Mouse (Mus musculus) MEL (cell line): ENCODE measurements around the gene Prim1. TPM values are rescaled to one million over a fixed set of nuclear protein-coding genes. Genes with fewer than 3 reads are reported as not detected.
A peak's percentile ranks its signal among the peaks of the same experiment; 100 is the strongest.

Experiments
- DNase-seq: peaks from one replicate; pipeline ENCODE4 v3.0.0; 2011; ENCODE audit warnings: low read depth, low spot score
- H3K27ac ChIP-seq: 2 replicates; pipeline ENCODE4 v1.5.1; 2012; ENCODE audit warnings: low read depth, mild to moderate bottlenecking, control low read depth, low read length, moderate library complexity; ENCODE audit not compliant: control insufficient read depth
- H3K27me3 ChIP-seq, 2 experiments: fragments of 150-350 bp in 1 of 2; sonication (generic) in 1 of 2; 2 replicates each; pipeline ENCODE4 v1.6.1; 2012; ENCODE audit warnings: low read length in 2 of 2, mild to moderate bottlenecking in 2 of 2, improper control_type of control experiment in 1 of 2, moderate library complexity in 1 of 2; ENCODE audit not compliant: insufficient read depth in 2 of 2, control insufficient read depth in 1 of 2
- H3K36me3 ChIP-seq, 2 experiments: 2 replicates each; pipeline ENCODE4 v1.6.1; 2012 to 2014; ENCODE audit warnings: low read length in 2 of 2, improper control_type of control experiment in 1 of 2, inconsistent platforms in 1 of 2, mild to moderate bottlenecking in 1 of 2; ENCODE audit not compliant: insufficient read depth in 2 of 2, control insufficient read depth in 1 of 2
- H3K4me1 ChIP-seq, 2 experiments: fragments of 150-350 bp in 1 of 2; sonication (generic) in 1 of 2; 2 replicates each; pipeline ENCODE4 v1.6.1; 2012; ENCODE audit warnings: low read length in 2 of 2, improper control_type of control experiment in 1 of 2, mild to moderate bottlenecking in 1 of 2; ENCODE audit not compliant: insufficient read depth in 2 of 2, control insufficient read depth in 1 of 2
- H3K4me3 ChIP-seq, 2 experiments: fragments of 150-350 bp in 1 of 2; sonication (generic) in 1 of 2; 2 replicates each; pipeline ENCODE4 v1.5.1; 2012; ENCODE audit warnings: low read depth in 2 of 2, low read length in 2 of 2, mild to moderate bottlenecking in 2 of 2, moderate library complexity in 2 of 2, control low read depth in 1 of 2, improper control_type of control experiment in 1 of 2; ENCODE audit not compliant: control insufficient read depth in 1 of 2, insufficient read depth in 1 of 2
- H3K79me2 ChIP-seq: 2 replicates; pipeline ENCODE4 v1.6.1; 2012; ENCODE audit warnings: mild to moderate bottlenecking, low read length, moderate library complexity; ENCODE audit not compliant: control insufficient read depth, poor library complexity, insufficient read depth
- H3K9ac ChIP-seq: 2 replicates; pipeline ENCODE4 v1.6.1; 2012; ENCODE audit warnings: low read depth, mild to moderate bottlenecking, control low read depth, low read length, moderate library complexity; ENCODE audit not compliant: control insufficient read depth, poor library complexity, severe bottlenecking
- H3K9me3 ChIP-seq: fragments of 150-350 bp; sonication (generic); replicated peaks from 2 replicates; pipeline ENCODE4 v1.6.1; 2012; ENCODE audit warnings: mild to moderate bottlenecking, low read length, improper control_type of control experiment, moderate library complexity; ENCODE audit not compliant: insufficient read depth
- CTCF ChIP-seq, 3 experiments: IDR thresholded peaks in 2 of 3; conservative IDR thresholded peaks in 1 of 3; 2 replicates each; pipeline ENCODE4 v1.5.1; 2011 to 2012; ENCODE audit warnings: low read length in 3 of 3, low read depth in 2 of 3, mild to moderate bottlenecking in 2 of 3, improper control_type of control experiment in 1 of 3, inconsistent platforms in 1 of 3, mixed read lengths in 1 of 3, moderate library complexity in 1 of 3; ENCODE audit not compliant: control insufficient read depth in 1 of 3, insufficient read depth in 1 of 3, poor library complexity in 1 of 3, severe bottlenecking in 1 of 3
- E2F4 ChIP-seq: IDR thresholded peaks from 2 replicates; pipeline ENCODE4 v1.6.1; 2011; ENCODE audit warnings: low read depth, low read length, improper control_type of control experiment, borderline replicate concordance
- ELF1 ChIP-seq: IDR thresholded peaks from 2 replicates; pipeline ENCODE4 v1.6.1; 2014; ENCODE audit warnings: low read depth, mild to moderate bottlenecking, inconsistent platforms, low read length, improper control_type of control experiment, moderate library complexity
- GATA1 ChIP-seq: IDR thresholded peaks from 2 replicates; pipeline ENCODE4 v1.6.1; 2011; ENCODE audit warnings: low read depth, low read length, improper control_type of control experiment
- HCFC1 ChIP-seq: IDR thresholded peaks from 2 replicates; pipeline ENCODE4 v1.6.1; 2012; ENCODE audit warnings: low read depth, mild to moderate bottlenecking, inconsistent platforms, low read length, improper control_type of control experiment, moderate library complexity
- JUND ChIP-seq: IDR thresholded peaks from 2 replicates; pipeline ENCODE4 v1.6.1; 2011; ENCODE audit warnings: low read depth, mild to moderate bottlenecking, improper control_type of control experiment, low read length
- MAZ ChIP-seq: IDR thresholded peaks from 2 replicates; pipeline ENCODE4 v1.6.1; 2012; ENCODE audit warnings: low read depth, mild to moderate bottlenecking, inconsistent platforms, low read length, improper control_type of control experiment
- MXI1 ChIP-seq: IDR thresholded peaks from 2 replicates; pipeline ENCODE4 v1.6.1; 2011; ENCODE audit warnings: mild to moderate bottlenecking, low read depth, low read length, improper control_type of control experiment
- MYB ChIP-seq: IDR thresholded peaks from 2 replicates; pipeline ENCODE4 v1.6.1; 2011; ENCODE audit warnings: mild to moderate bottlenecking, low read depth, low read length, improper control_type of control experiment
- MYC ChIP-seq: IDR thresholded peaks from 2 replicates; pipeline ENCODE4 v1.6.1; 2011; ENCODE audit warnings: low read depth, mild to moderate bottlenecking, low read length, improper control_type of control experiment, moderate library complexity
- NELFE ChIP-seq: IDR thresholded peaks from 2 replicates; pipeline ENCODE4 v1.6.1; 2011; ENCODE audit warnings: low read depth, low read length, improper control_type of control experiment
- RAD21 ChIP-seq: IDR thresholded peaks from 2 replicates; pipeline ENCODE4 v1.6.1; 2011; ENCODE audit warnings: mild to moderate bottlenecking, low read depth, low read length, improper control_type of control experiment
- SIN3A ChIP-seq: IDR thresholded peaks from 2 replicates; pipeline ENCODE4 v1.6.1; 2012; ENCODE audit warnings: low read length, improper control_type of control experiment, inconsistent platforms
- SMC3 ChIP-seq: IDR thresholded peaks from 2 replicates; pipeline ENCODE4 v1.6.1; 2011; ENCODE audit warnings: low read depth, low read length, improper control_type of control experiment
- TBP ChIP-seq: IDR thresholded peaks from 2 replicates; pipeline ENCODE4 v1.8.0; 2011; ENCODE audit warnings: low read depth, low read length, improper control_type of control experiment
- TCF12 ChIP-seq: IDR thresholded peaks from 2 replicates; pipeline ENCODE4 v1.6.1; 2014; ENCODE audit warnings: low read depth, mild to moderate bottlenecking, inconsistent platforms, low read length, improper control_type of control experiment, moderate library complexity
- USF1 ChIP-seq: IDR thresholded peaks from 2 replicates; pipeline ENCODE4 v1.6.1; 2014; ENCODE audit warnings: low read depth, mild to moderate bottlenecking, inconsistent platforms, low read length, improper control_type of control experiment, moderate library complexity
- ZC3H11A ChIP-seq: IDR thresholded peaks from 2 replicates; pipeline ENCODE4 v1.6.1; 2012; ENCODE audit warnings: low read depth, mild to moderate bottlenecking, inconsistent platforms, low read length, improper control_type of control experiment
- polyA plus RNA-seq, 2 experiments: library from polyadenylated mRNA; stranded (reverse) in 1 of 2; unstranded in 1 of 2; fragments of >175 nt in 1 of 2; fragments of >200 nt in 1 of 2; gene quantifications; 2 replicates each; pipeline versions ENCODE4 v1.2.1 to v1.2.4; 2012; ENCODE audit warnings: low replicate concordance in 2 of 2, low read depth in 1 of 2; ENCODE audit not compliant: insufficient read length in 2 of 2, insufficient read depth in 1 of 2, missing spikeins in 1 of 2
- total RNA-seq: library from RNA; depleted of rRNA; stranded (reverse); fragments of 300-350 nt; gene quantifications from 2 replicates; pipeline ENCODE4 v1.2.3, GENCODE M21; 2012

Gene Prim1
- total and polyA plus RNA-seq, 3 experiments = 71.5 to 74.0 TPM; not detected in 1

DNA sequence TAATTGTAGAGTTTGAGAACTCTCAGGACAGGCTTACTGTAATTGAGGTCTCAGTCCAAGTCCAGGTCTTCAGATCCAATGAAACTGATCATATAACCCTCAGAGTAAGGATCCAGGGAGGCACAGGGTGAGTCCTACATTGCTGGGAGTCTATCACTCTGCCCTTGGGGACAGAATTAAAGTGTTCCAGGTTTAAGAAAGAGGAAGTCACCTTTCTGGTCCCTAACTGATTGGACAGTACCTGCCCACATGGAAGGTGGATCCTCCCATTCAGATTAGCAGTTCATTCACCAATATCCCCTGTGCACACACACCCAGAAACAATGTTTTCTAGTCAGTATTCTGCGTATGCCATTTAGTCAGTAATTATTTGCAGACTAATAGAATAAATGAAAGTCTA lies 7.5 kb upstream of the Prim1 start, which contains the start of gene Hsd17b6:
Gene Hsd17b6, minus strand, starts transcription at position 166 of the 400 bp plus-strand sequence.
- Histone ChIP-seq H3K4me3 (no peak within 1 kb of the TSS), H3K27ac (no peak within 1 kb of the TSS), H3K4me1 (no peaks in the 10 kb centered on the region), H3K36me3 (no peaks in the 10 kb centered on the region; a peak in 1 of 4 replicates), H3K9me3 (no peaks in the 10 kb centered on the region), H3K27me3 (peaks cover 3 to 6% of the 10 kb centered on the region in 2 experiments), H3K9ac (no peak within 1 kb of the TSS), H3K79me2 (no peaks in the 10 kb centered on the region)
- TF ChIP-seq SIN3A = no peak
- DNase-seq = no peak

DNA sequence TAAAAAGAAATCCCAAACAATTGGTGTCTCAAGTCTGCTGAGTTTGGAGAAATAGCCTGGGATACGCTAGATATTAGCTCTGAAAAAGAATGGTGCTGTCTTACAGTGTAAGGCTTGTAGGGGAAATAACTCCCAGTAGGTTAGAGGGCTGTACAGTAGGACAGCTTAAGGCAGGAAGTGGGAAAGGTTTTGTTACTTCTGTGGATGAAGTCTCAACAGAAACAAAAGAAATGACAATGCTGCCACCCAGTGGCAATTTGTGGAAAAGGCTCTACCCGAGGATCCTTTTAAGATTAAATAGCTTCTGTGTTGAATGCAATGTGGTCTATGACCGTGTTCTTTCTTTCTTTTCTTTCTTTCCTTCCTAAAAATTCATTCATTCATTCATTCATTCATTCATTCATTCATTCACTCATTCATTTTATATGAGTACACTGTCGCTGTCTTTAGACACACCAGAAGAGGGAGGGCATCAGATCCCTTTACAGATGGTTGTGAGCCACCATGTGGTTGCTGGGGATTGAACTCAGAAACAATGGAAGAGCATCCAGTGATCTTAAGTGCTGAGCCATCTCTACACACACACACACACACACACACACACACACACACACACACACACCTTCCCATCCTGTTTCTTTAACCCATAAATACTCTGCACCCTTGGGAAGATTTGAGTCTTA lies 6.6 kb upstream of the Prim1 start:
- H3K36me3 ChIP-seq = no peaks in the 10 kb centered on the region; a peak in 1 of 4 replicates
- H3K4me3 ChIP-seq = no peak overlapping the region
- no peaks in the 10 kb centered on the region for H3K79me2 ChIP-seq
- no peak overlapping the region for H3K9ac ChIP-seq
- peak; percentile 88 for DNase-seq
- no peaks in the 10 kb centered on the region for H3K9me3 ChIP-seq
- H3K4me1 ChIP-seq = no peaks in the 10 kb centered on the region
- TF ChIP-seq SMC3 (peak; percentile 88), GATA1 (no peak), ZC3H11A (peak; percentile 84), TBP (no peak), E2F4 (no peak), MAZ (no peak), MYC (no peak; the same call in 1 of the 2 replicates), RAD21 (peak; percentile 97), ELF1 (peak; percentile 49; the same call in 1 of the 2 replicates), MYB (no peak), USF1 (no peak), HCFC1 (0 out of 2 replicates have a peak, but pooled peaks have one; percentile 18), SIN3A (peak; percentile 59), MXI1 (no peak), TCF12 (no peak), NELFE (no peak), JUND (0 out of 2 replicates have a peak, but pooled peaks have one; percentile 31), CTCF (IDR thresholded peaks at IDR 0.05 in 2 of 3, conservative IDR thresholded peaks at IDR 0.05 in 1 of 3; ENCODE audit: control insufficient read depth in 1 of 3, insufficient read depth in 1 of 3, low read depth in 2 of 3, low read length in 3 of 3, poor library complexity in 1 of 3, severe bottlenecking in 1 of 3) (peak; percentile 37 to 94 (median 76); a peak in 5 of 6 replicates)
- H3K27ac ChIP-seq = no peak overlapping the region
- peaks cover 1 to 4% of the 10 kb centered on the region in 2 experiments for H3K27me3 ChIP-seq
